Mouse (Mus musculus): ENCODE data around the gene Lage3.

DNA sequence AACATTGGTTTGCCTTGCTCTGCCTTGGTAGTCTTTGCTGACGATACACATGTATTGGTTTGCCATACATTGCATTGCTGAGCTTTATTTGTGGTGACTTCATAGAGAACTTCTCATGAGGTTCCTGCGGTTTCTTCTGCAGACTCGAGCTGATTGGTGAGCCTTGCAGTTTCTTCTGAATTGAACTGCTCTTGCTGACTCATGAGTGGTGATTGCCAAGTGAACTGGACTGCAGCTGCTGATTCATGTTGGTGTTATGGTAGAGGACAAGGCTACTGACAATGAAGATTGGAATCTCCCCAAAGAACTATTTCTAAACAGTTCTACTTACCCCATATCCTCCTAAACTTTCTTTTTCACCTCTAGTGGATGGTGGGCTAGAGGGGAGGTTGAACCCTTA lies 46.7 kb upstream of the Lage3 start:
- TF ChIP-seq CTCF (conservative IDR thresholded peaks at IDR 0.05; ENCODE audit: low read length) (no peak), NANOG (IDR thresholded peaks at IDR 0.05; ENCODE audit: borderline replicate concordance, low read length) (no peak)
